ENCODE assay signal across 8 mouse cellular contexts in genomic region chr11:48816800-48817665, GRCm38 (mm10). TPM values are rescaled to one million over a fixed set of nuclear protein-coding genes. Genes with fewer than 3 reads are reported as not detected.
DNase-seq lines count a peak whose midpoint lies in the region; ATAC-seq and TF ChIP-seq lines count a peak whose summit lies in the region.

TSS of gene Trim41 (minus strand) at chr11:48817353.

- TF ChIP-seq CTCF in gastrocnemius, adult 2 months (IDR thresholded peaks at IDR 0.05), result no peak
- peak; percentile 31; the same call in 1 of the 2 replicates for TF ChIP-seq CTCF in hindbrain, postnatal 0 days (IDR thresholded peaks at IDR 0.05; ENCODE audit: low read depth)
- TF ChIP-seq CTCF in left cerebral cortex, adult 2 months (IDR thresholded peaks at IDR 0.05), result no peak

- WGBS in hindbrain, postnatal 0 days, result under 1% methylated on average over 76 of the region's 77 CpGs

- peaks cover 4% of the 10 kb centered on the region; the same call in 1 of the 2 replicates for H3K36me3 ChIP-seq in hindbrain, postnatal 0 days (ENCODE audit: insufficient read depth, low read length)

- peak; percentile 99 for DNase-seq in ZHBTc4 (ENCODE audit: low read depth, low spot score)
- DNase-seq in gastrocnemius, adult 2 months, result peak; percentile 100
- DNase-seq in hindbrain, postnatal 0 days (ENCODE audit: low spot score), result peak; percentile 99
- DNase-seq in left cerebral cortex, adult 2 months (ENCODE audit: extremely low spot score in 1 of 2, low spot score in 2 of 2), result peak; percentile 97 to 99
- peak; percentile 98 to 99 for DNase-seq in right cerebral cortex, adult 2 months (ENCODE audit: low spot score in 2 of 2)
- peak; percentile 99 for DNase-seq in urinary bladder, postnatal 14 days (ENCODE audit: low spot score)

- intact Hi-C loops in gastrocnemius, adult 2 months (cut with DNase I), result loop anchor here (1.0 to 10.0 kb wide), 3 partner anchors 16 to 388 kb away; partner anchors contain the start of gene Zfp62
- intact Hi-C loops in left cerebral cortex, adult 2 months (cut with DNase I), result loop anchor here (1.0 to 5.0 kb wide), 3 partner anchors 17 to 385 kb away; partner anchors contain the start of genes Rack1 and Zfp62

- peak within 1 kb of the TSS; percentile 84 for H3K9ac ChIP-seq in hindbrain, postnatal 0 days (replicated peaks; ENCODE audit: low read length)

- ATAC-seq in common myeloid progenitor, adult 5-6 weeks (replicated peaks; ENCODE audit: low read depth, poor library complexity, severe bottlenecking), result peak; percentile 83
- peak; percentile 98 for ATAC-seq in hindbrain, postnatal 0 days
- ATAC-seq in megakaryocyte, adult 5-6 weeks (ENCODE audit: poor library complexity, severe bottlenecking), result peak; percentile 79

- H3K4me2 ChIP-seq in hindbrain, postnatal 0 days (ENCODE audit: low read depth, low read length), result peak within 1 kb of the TSS; percentile 93

- no peaks in the 10 kb centered on the region for H3K27me3 ChIP-seq in hindbrain, postnatal 0 days (ENCODE audit: insufficient read depth, low read length)

- H3K9me3 ChIP-seq in hindbrain, postnatal 0 days (ENCODE audit: low read length), result no peaks in the 10 kb centered on the region

- H3K27ac ChIP-seq in gastrocnemius, adult 2 months, result peak within 1 kb of the TSS; percentile 99
- H3K27ac ChIP-seq in hindbrain, postnatal 0 days, result peak within 1 kb of the TSS; percentile 98
- H3K27ac ChIP-seq in left cerebral cortex, adult 2 months, result peak within 1 kb of the TSS; percentile 100

- H3K4me3 ChIP-seq in gastrocnemius, adult 2 months, result peak within 1 kb of the TSS; percentile 91
- H3K4me3 ChIP-seq in hindbrain, postnatal 0 days (ENCODE audit: low read length), result peak within 1 kb of the TSS; percentile 77
- H3K4me3 ChIP-seq in left cerebral cortex, adult 2 months, result peak within 1 kb of the TSS; percentile 71

- peaks cover 13% of the 10 kb centered on the region for H3K4me1 ChIP-seq in hindbrain, postnatal 0 days (ENCODE audit: insufficient read depth, low read length)

RNA-seq across cellular contexts. Expression of gene Trim41, which starts in this region (rescaled TPM):
- total RNA-seq in common myeloid progenitor, adult 5-6 weeks (2017), result 50.2 and 70.9 TPM in 2 replicates
- total RNA-seq in gastrocnemius, adult 2 months (2021), result 10 to 100 TPM; 19.9 to 23.6 TPM
- 42.1 and 43.3 TPM in 2 replicates for total RNA-seq in hindbrain, postnatal 0 days (2014; rRNA removed)
- 5.5 and 7.1 TPM in 2 replicates for polyA plus RNA-seq in hindbrain, postnatal 0 days (2015; fragmentation: Nextera tagmentation; extraction: Ambion mirVana)
- total RNA-seq in left cerebral cortex, adult 2 months (2021), result 10 to 100 TPM; 61.7 to 67.7 TPM
- total RNA-seq in megakaryocyte, adult 5-6 weeks (2015), result 11.8 and 13.6 TPM in 2 replicates
- total RNA-seq in megakaryocyte, adult 5-6 weeks (2017), result 39.2 and 43.7 TPM in 2 replicates

Comparison
In these comparisons a context has a peak if more than half of its experiments do, and no peak if none do; other contexts are left out.
1. Peak in every context shown above with its lines: DNase-seq, ATAC-seq, H3K4me3 ChIP-seq and H3K27ac ChIP-seq.